In genomic region chr1:96872361-96872693, GRCm38 (mm10) we compare ENCODE assay signal across 8 mouse cellular contexts. TPM values are rescaled to one million over a fixed set of nuclear protein-coding genes. Genes with fewer than 3 reads are reported as not detected.
A peak's percentile ranks its signal among the peaks of the same experiment; 100 is the strongest.
DNase-seq lines count a peak whose midpoint lies in the region; ATAC-seq and TF ChIP-seq lines count a peak whose summit lies in the region.

No protein-coding gene starts in this region.

- H3K27me3 ChIP-seq in intestine, embryonic 15.5 days (replicated peaks) = no peaks in the 10 kb centered on the region; the same call in 1 of the 2 replicates
- H3K27me3 ChIP-seq in neural tube, embryonic 12.5 days (replicated peaks) = peaks cover 6% of the 10 kb centered on the region; the same call in 1 of the 2 replicates

- H3K9ac ChIP-seq in intestine, embryonic 15.5 days = peak overlapping the region; percentile 34; the same call in 1 of the 2 replicates
- H3K9ac ChIP-seq in neural tube, embryonic 12.5 days = peak overlapping the region; percentile 52

- H3K36me3 ChIP-seq in intestine, embryonic 15.5 days = no peaks in the 10 kb centered on the region
- H3K36me3 ChIP-seq in neural tube, embryonic 12.5 days = no peaks in the 10 kb centered on the region

- TF ChIP-seq CTCF in lung, adult 2 months (IDR thresholded peaks at IDR 0.05; ENCODE audit: insufficient read depth, low read length) = no peak
- TF ChIP-seq CTCF in embryonic fibroblast, embryonic 13.5 days (IDR thresholded peaks at IDR 0.05; ENCODE audit: borderline replicate concordance, insufficient read depth, low read length) = no peak

- no peaks in the 10 kb centered on the region; the same call in 1 of the 2 replicates for H3K4me1 ChIP-seq in lung, adult 2 months (ENCODE audit: control insufficient read depth, insufficient read depth, low read length)
- no peaks in the 10 kb centered on the region for H3K4me1 ChIP-seq in embryonic fibroblast, embryonic 13.5 days (ENCODE audit: control insufficient read depth, insufficient read depth, low read length)
- no peaks in the 10 kb centered on the region for H3K4me1 ChIP-seq in intestine, embryonic 15.5 days (replicated peaks)
- peaks cover 8% of the 10 kb centered on the region for H3K4me1 ChIP-seq in neural tube, embryonic 12.5 days

- 3% methylated on average over 10 of the region's 10 CpGs for WGBS in lung, adult 2 months
- WGBS in intestine, embryonic 15.5 days = 2% methylated on average over 10 of the region's 10 CpGs
- WGBS in neural tube, embryonic 12.5 days = 6% methylated on average over 10 of the region's 10 CpGs

- no peak for TF ChIP-seq POLR2A in lung, adult 2 months (IDR thresholded peaks at IDR 0.05; ENCODE audit: borderline replicate concordance, extremely low read depth, low read depth, low read length)
- no peak for TF ChIP-seq POLR2A in embryonic fibroblast, embryonic 13.5 days (IDR thresholded peaks at IDR 0.05; ENCODE audit: low read depth, low read length)

- peak overlapping the region; percentile 93 for H3K4me2 ChIP-seq in intestine, embryonic 15.5 days (replicated peaks)
- peak overlapping the region; percentile 92 for H3K4me2 ChIP-seq in neural tube, embryonic 12.5 days (replicated peaks)

- H3K9me3 ChIP-seq in intestine, embryonic 15.5 days = no peaks in the 10 kb centered on the region
- H3K9me3 ChIP-seq in neural tube, embryonic 12.5 days = no peaks in the 10 kb centered on the region

- no peak for DNase-seq in lung, adult 2 months
- DNase-seq in lung, postnatal 14 days = no peak
- DNase-seq in urinary bladder, adult 18-20 months (ENCODE audit: low spot score in 2 of 2) = no peak
- no peak for DNase-seq in frontal cortex, adult 2 months (ENCODE audit: extremely low spot score in 1 of 2, low spot score in 1 of 2)
- DNase-seq in Muller cell, postnatal 12 days (ENCODE audit: inconsistent ontology term) = no peak

- peak overlapping the region; percentile 61 for H3K4me3 ChIP-seq in lung, adult 2 months (replicated peaks; ENCODE audit: extremely low read depth, low read depth, low read length)
- H3K4me3 ChIP-seq in embryonic fibroblast, embryonic 13.5 days (ENCODE audit: insufficient read depth, low read length) = peak overlapping the region; percentile 40
- H3K4me3 ChIP-seq in intestine, embryonic 15.5 days (replicated peaks) = peak overlapping the region; percentile 46
- peak overlapping the region; percentile 47 for H3K4me3 ChIP-seq in neural tube, embryonic 12.5 days

- H3K27ac ChIP-seq in embryonic fibroblast, embryonic 13.5 days (ENCODE audit: insufficient read depth, low read length) = no peak overlapping the region
- H3K27ac ChIP-seq in intestine, embryonic 15.5 days = no peak overlapping the region
- no peak overlapping the region for H3K27ac ChIP-seq in neural tube, embryonic 12.5 days

- no peak for ATAC-seq in intestine, embryonic 15.5 days
- no peak for ATAC-seq in neural tube, embryonic 12.5 days (ENCODE audit: low FRiP score, low read depth)

RNA-seq across cellular contexts. Expression of gene Slco4c1, which starts 0.4 kb away (rescaled TPM):
- 7.1 and 8.7 TPM in 2 replicates for polyA plus RNA-seq in lung, adult 2 months (2012; rRNA removed)
- not detected in 2 replicates for polyA plus RNA-seq in embryonic fibroblast, embryonic 13.5 days (2011; ENCODE audit: insufficient read length, low read depth, missing spikeins)
- polyA plus RNA-seq in intestine, embryonic 15.5 days (2015; fragmentation: Nextera tagmentation; extraction: Ambion mirVana) = 0.09 and 0.10 TPM in 2 replicates
- 0.05 TPM in 1 of 2 replicates, not detected in the other for polyA plus RNA-seq in neural tube, embryonic 12.5 days (2016; fragmentation: Nextera tagmentation; extraction: Ambion mirVana)
- polyA plus RNA-seq in frontal cortex, adult 2 months (2012; rRNA removed) = 1.7 TPM in 2 replicates
